Mouse (Mus musculus) C2C12 (cell line): ENCODE measurements around the gene Gnb4. TPM values are rescaled to one million over a fixed set of nuclear protein-coding genes. Genes with fewer than 3 reads are reported as not detected.
A peak's percentile ranks its signal among the peaks of the same experiment; 100 is the strongest.

Experiments used
- H3K27me3 ChIP-seq: one replicate; pipeline ENCODE4 v1.6.1; 2011; ENCODE audit not compliant: control insufficient read depth, insufficient read depth, insufficient read length
- H3K36me3 ChIP-seq: one replicate; pipeline ENCODE4 v1.6.1; 2011; ENCODE audit not compliant: control insufficient read depth, insufficient read depth
- H3K4me3 ChIP-seq: one replicate; pipeline ENCODE4 v1.5.1; 2011; ENCODE audit warnings: mild to moderate bottlenecking, control low read depth; ENCODE audit not compliant: poor library complexity, insufficient read depth, severe bottlenecking
- H3K79me2 ChIP-seq: one replicate; pipeline ENCODE4 v1.6.1; 2011; ENCODE audit not compliant: control insufficient read depth, insufficient read depth
- H3K79me3 ChIP-seq: one replicate; pipeline ENCODE4 v1.6.1; 2011; ENCODE audit warnings: low read depth, control low read depth
- H3ac ChIP-seq: one replicate; pipeline ENCODE3; 2011; ENCODE audit warnings: low read depth; ENCODE audit not compliant: control insufficient read depth, insufficient read length
- CEBPB ChIP-seq: IDR thresholded peaks from one replicate; pipeline ENCODE4 v1.6.1; 2011; ENCODE audit warnings: low read depth, mild to moderate bottlenecking, control low read depth, moderate library complexity
- CTCF ChIP-seq: IDR thresholded peaks from one replicate; pipeline ENCODE4 v1.5.1; 2011; ENCODE audit not compliant: control insufficient read depth, insufficient read depth, insufficient read length
- FOSL1 ChIP-seq: IDR thresholded peaks from one replicate; pipeline ENCODE4 v1.8.0; 2011; ENCODE audit warnings: mild to moderate bottlenecking, low read length; ENCODE audit not compliant: poor library complexity, insufficient read depth, severe bottlenecking
- MAX ChIP-seq: IDR thresholded peaks from one replicate; pipeline ENCODE4 v1.6.1; 2011; ENCODE audit warnings: mild to moderate bottlenecking, control low read depth
- MYOD1 ChIP-seq: IDR thresholded peaks from one replicate; pipeline ENCODE4 v1.6.1; 2011; ENCODE audit warnings: low read depth; ENCODE audit not compliant: control insufficient read depth, insufficient read length
- MYOG ChIP-seq: IDR thresholded peaks from one replicate; pipeline ENCODE4 v1.6.1; 2011; ENCODE audit not compliant: control insufficient read depth, insufficient read length; ENCODE audit errors: extremely low read depth
- USF1 ChIP-seq: IDR thresholded peaks from one replicate; pipeline ENCODE4 v1.6.1; 2011; ENCODE audit warnings: low read depth, mild to moderate bottlenecking, control low read depth, moderate library complexity
- polyA plus RNA-seq: library from polyadenylated mRNA; unstranded; fragments of >200 nt; fragmentation: generic; extraction: Trizol; gene quantifications from one replicate; pipeline ENCODE4 v1.2.1, GENCODE M21; 2012; ENCODE audit warnings: missing spikeins

Gnb4 gene
- polyA plus RNA-seq, 1 experiment, result 59.0 TPM

DNA sequence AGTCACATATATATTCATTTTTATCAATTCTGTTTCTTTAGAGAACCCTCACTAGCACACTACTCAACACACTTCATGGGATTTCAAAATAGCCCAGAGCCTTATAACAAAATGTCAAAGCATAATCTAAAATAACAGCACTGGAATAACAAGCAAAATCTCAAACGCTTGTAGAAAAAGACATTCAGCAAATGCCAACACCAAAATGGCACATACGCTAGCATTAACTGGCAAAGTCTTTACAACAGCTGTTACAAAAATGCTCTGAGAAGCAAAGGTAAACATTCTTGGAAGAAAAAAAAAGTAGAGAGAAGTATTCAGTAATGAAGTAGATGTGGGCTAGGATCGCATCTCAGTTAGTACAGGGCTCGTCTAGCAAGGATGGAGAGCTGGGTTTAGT lies 30.5 kb upstream of the Gnb4 start:
- no peaks in the 10 kb centered on the region for H3K79me2 ChIP-seq
- H3K4me3 ChIP-seq, result no peak overlapping the region
- H3K36me3 ChIP-seq, result no peaks in the 10 kb centered on the region
- no peaks in the 10 kb centered on the region for H3K79me3 ChIP-seq
- no peaks in the 10 kb centered on the region for H3K27me3 ChIP-seq
- H3ac ChIP-seq, result no peak overlapping the region
- TF ChIP-seq USF1 (no peak), MYOD1 (no peak), MYOG (no peak), FOSL1 (no peak), CTCF (no peak), CEBPB (no peak), MAX (no peak)

DNA sequence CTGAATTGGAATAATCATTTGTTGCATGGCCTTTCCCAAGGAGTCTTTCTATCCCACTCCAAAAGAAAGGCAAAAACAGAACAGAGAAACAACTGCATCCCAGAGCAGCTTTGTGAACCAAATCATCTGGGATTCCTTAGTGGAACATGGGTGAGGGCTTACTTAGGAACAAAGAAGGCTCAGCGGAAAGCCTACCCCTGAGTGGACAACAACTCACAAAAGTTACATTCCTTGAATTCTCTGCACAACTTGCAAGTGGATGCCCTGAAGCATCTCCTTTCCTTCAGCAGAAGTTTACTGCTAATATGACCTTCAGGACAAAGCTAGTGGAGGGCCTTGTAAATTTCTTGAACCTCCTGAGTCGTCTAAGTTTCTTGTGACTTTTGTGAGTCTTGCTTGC lies 28.4 kb upstream of the Gnb4 start:
- no peak for TF ChIP-seq MYOG
- no peak for TF ChIP-seq CEBPB
- no peak for TF ChIP-seq USF1
- no peak for TF ChIP-seq MAX
- TF ChIP-seq FOSL1, result no peak
- TF ChIP-seq MYOD1, result no peak
- no peak for TF ChIP-seq CTCF
- Histone ChIP-seq H3K4me3 (no peak overlapping the region), H3K27me3 (no peaks in the 10 kb centered on the region), H3K79me3 (no peaks in the 10 kb centered on the region), H3K36me3 (no peaks in the 10 kb centered on the region), H3K79me2 (no peaks in the 10 kb centered on the region), H3ac (no peak overlapping the region)

DNA sequence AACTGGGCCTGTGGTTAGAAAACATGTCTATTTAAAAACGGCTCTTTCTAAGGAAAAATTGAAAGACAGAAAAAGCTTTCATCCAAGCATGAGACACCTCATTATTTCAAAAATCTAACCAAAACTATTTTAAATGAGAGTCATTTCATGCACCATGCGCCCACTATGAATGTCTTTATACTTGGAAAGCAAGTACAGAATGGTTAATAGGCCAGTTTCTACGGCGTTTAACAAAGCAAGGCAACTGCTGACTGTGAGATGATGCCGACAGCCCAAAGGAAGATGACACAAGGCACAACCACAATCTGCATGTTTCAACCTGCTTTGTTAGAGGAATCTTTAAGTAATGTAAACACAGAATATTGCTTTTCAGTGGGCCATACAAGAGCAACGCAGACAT lies 25.7 kb upstream of the Gnb4 start:
- Histone ChIP-seq H3K79me3 (no peaks in the 10 kb centered on the region), H3K36me3 (no peaks in the 10 kb centered on the region), H3K79me2 (no peaks in the 10 kb centered on the region), H3K27me3 (no peaks in the 10 kb centered on the region), H3ac (no peak overlapping the region), H3K4me3 (no peak overlapping the region)
- TF ChIP-seq CEBPB (no peak), USF1 (no peak), FOSL1 (no peak), MYOG (no peak)

DNA sequence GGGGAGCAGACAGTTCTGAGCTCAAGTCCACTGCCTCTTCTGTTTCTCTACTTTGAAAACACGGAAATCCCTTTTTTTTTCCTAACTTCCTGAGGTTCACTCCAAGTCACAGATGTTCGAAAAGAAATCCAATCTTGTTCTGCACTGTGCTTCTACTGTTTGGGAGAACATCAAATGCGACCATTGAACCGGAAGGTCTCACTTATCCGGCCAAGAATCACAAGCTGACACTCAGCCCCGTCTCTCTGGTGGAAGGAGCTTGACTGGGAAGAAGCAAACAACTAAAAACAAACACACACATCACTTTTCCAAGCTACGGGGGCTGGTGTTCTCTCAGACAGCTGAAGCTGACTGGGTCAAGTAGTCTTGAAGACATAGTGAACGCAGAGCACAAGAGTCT lies 21.9 kb upstream of the Gnb4 start:
- H3K4me3 ChIP-seq, result no peak overlapping the region
- H3K27me3 ChIP-seq, result no peaks in the 10 kb centered on the region
- TF ChIP-seq USF1 (no peak), MAX (no peak), FOSL1 (no peak), CTCF (no peak), MYOD1 (no peak), MYOG (no peak), CEBPB (no peak)
- H3ac ChIP-seq, result no peak overlapping the region
- no peaks in the 10 kb centered on the region for H3K36me3 ChIP-seq
- no peaks in the 10 kb centered on the region for H3K79me3 ChIP-seq
- H3K79me2 ChIP-seq, result no peaks in the 10 kb centered on the region

DNA sequence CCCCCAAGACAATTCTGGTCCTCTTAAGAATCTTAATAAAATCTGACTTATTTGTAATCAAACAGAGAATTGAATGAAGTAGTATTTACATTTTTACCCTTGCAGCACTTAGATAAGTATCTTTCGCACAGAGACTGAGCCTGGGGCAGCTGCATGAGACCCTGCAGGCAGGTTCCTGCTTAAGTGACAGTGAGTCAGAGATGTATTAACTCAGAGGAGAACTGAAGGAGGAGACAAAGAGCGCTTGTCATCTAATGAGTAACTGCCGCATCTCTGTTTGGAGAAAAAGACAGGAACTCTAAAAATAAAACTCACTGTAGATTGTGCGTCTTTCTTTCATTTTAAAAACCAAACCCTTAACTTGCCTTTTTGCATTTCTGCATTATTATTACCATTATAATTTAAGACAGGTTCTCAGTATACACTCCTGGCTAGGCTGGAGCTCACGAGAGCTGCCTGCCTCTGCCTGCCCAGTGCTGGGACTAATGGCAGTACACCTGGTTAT lies 16.4 kb upstream of the Gnb4 start:
- H3K27me3 ChIP-seq, result no peaks in the 10 kb centered on the region
- no peak overlapping the region for H3K4me3 ChIP-seq
- H3K79me3 ChIP-seq, result no peaks in the 10 kb centered on the region
- TF ChIP-seq FOSL1, result no peak
- TF ChIP-seq CEBPB, result no peak
- H3ac ChIP-seq, result no peak overlapping the region
- H3K79me2 ChIP-seq, result no peaks in the 10 kb centered on the region
- H3K36me3 ChIP-seq, result no peaks in the 10 kb centered on the region

DNA sequence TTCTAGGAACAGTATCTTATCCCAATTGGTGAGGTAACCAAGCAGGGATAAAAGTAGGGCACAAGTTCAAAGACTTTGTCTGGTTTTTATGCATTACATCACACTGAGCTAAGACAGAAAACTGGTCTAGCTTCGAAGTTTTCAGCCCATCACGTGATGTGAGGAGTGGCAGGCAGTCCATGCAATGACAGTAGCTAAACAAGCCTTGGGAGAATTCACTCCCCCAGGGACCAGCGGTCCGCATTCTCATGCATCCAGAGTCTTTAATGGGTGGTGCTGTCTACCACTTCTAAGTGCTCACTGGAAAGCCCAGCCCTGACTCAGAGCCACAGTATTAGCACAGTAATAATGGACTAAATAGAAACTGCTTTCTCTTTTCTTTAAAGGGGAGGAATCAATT lies 13.8 kb upstream of the Gnb4 start:
- no peaks in the 10 kb centered on the region for H3K79me3 ChIP-seq
- no peaks in the 10 kb centered on the region for H3K79me2 ChIP-seq
- H3K36me3 ChIP-seq, result no peaks in the 10 kb centered on the region
- TF ChIP-seq USF1 (peak; percentile 86), CEBPB (no peak), CTCF (no peak), MYOG (no peak), MYOD1 (no peak)
- H3K4me3 ChIP-seq, result no peak overlapping the region
- no peak overlapping the region for H3ac ChIP-seq
- H3K27me3 ChIP-seq, result no peaks in the 10 kb centered on the region
